Mouse (Mus musculus): ENCODE measurements around the gene Islr. TPM values are rescaled to one million over a fixed set of nuclear protein-coding genes. Genes with fewer than 3 reads are reported as not detected.
A peak's percentile ranks its signal among the peaks of the same experiment; 100 is the strongest.

Gene Islr
- polyA plus RNA-seq, 1 experiment from 2014 or later: 25.3 TPM

GRCm38 (mm10) chr9:58133893-58134884 is 69.9 kb downstream of the Islr start:
- peak overlapping the region; percentile 44; the same call in 1 of the 2 replicates for H3K27ac ChIP-seq
- peaks cover 37% of the 10 kb centered on the region for H3K4me1 ChIP-seq (replicated peaks)
- no peak overlapping the region for H3K4me3 ChIP-seq (replicated peaks)
- no peak overlapping the region; the same call in 1 of the 2 replicates for H3K4me2 ChIP-seq (replicated peaks)
- H3K9ac ChIP-seq (replicated peaks): no peak overlapping the region
- H3K36me3 ChIP-seq: no peaks in the 10 kb centered on the region
- peak; percentile 44; the same call in 1 of the 2 replicates for ATAC-seq
- H3K27me3 ChIP-seq: peaks cover 29% of the 10 kb centered on the region
- no peaks in the 10 kb centered on the region for H3K9me3 ChIP-seq
- 15% methylated on average over 16 of the region's 17 CpGs for WGBS

DNA sequence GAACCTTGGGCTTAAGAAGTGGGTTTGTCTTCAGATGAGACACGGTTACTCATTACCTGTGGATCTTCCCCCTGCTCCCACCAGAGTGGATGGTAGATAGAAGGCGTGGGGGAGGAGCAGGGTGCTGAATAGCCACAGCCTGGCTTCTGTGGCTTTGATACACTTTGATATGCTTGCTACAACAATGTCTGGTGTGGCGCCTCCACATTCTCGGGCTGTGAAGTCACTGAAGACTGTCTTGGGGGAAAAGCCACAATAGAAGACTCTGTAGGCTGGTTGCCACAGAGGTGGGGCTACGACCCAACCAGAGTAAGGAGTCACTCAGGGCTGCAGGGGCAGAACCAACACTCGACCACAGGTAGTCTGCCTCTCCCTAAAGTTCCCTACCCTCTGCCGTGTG is 72.4 kb downstream of the Islr start:
- H3K27ac ChIP-seq: no peak overlapping the region
- H3K9ac ChIP-seq (replicated peaks): no peak overlapping the region
- no peak overlapping the region for H3K4me2 ChIP-seq (replicated peaks)
- no peak for ATAC-seq
- H3K27me3 ChIP-seq: peaks cover 25% of the 10 kb centered on the region
- no peaks in the 10 kb centered on the region for H3K9me3 ChIP-seq
- no peaks in the 10 kb centered on the region for H3K36me3 ChIP-seq
- WGBS: 66% methylated on average over 7 of the region's 7 CpGs
- peaks cover 46% of the 10 kb centered on the region for H3K4me1 ChIP-seq (replicated peaks)
- no peak overlapping the region for H3K4me3 ChIP-seq (replicated peaks)

- no peak for ATAC-seq
- WGBS: 37% methylated on average over 3 of the region's 3 CpGs
Observed at GRCm38 (mm10) chr9:58130909-58131308, 73.2 kb downstream of the Islr start.

GRCm38 (mm10) chr9:58129508-58129907 is 74.6 kb downstream of the Islr start:
- peak overlapping the region; percentile 44; the same call in 1 of the 2 replicates for H3K9ac ChIP-seq (replicated peaks)
- no peaks in the 10 kb centered on the region for H3K36me3 ChIP-seq
- whole genome bisulfite sequencing: 19% methylated on average over 8 of the region's 8 CpGs
- H3K4me1 ChIP-seq (replicated peaks): peaks cover 40% of the 10 kb centered on the region
- H3K27me3 ChIP-seq: peaks cover 28% of the 10 kb centered on the region
- H3K27ac ChIP-seq: no peak overlapping the region
- H3K4me2 ChIP-seq (replicated peaks): peak overlapping the region; percentile 31
- H3K4me3 ChIP-seq (replicated peaks): no peak overlapping the region
- ATAC-seq: no peak
- H3K9me3 ChIP-seq: no peaks in the 10 kb centered on the region

More at GRCm38 (mm10) chr9:58130909-58131308, 73.2 kb downstream of the Islr start:
- H3K9ac ChIP-seq (replicated peaks): no peak overlapping the region
- peaks cover 46% of the 10 kb centered on the region for H3K4me1 ChIP-seq (replicated peaks)
- no peak overlapping the region for H3K4me3 ChIP-seq (replicated peaks)
- no peaks in the 10 kb centered on the region for H3K36me3 ChIP-seq
- H3K27me3 ChIP-seq: peaks cover 25% of the 10 kb centered on the region
- no peak overlapping the region for H3K27ac ChIP-seq
- H3K9me3 ChIP-seq: no peaks in the 10 kb centered on the region
- H3K4me2 ChIP-seq (replicated peaks): no peak overlapping the region

- Histone ChIP-seq H3K27me3 (peaks cover 32% of the 10 kb centered on the region), H3K27ac (no peak overlapping the region), H3K36me3 (no peaks in the 10 kb centered on the region), H3K9ac (replicated peaks) (peak overlapping the region; percentile 44), H3K4me3 (replicated peaks) (no peak overlapping the region), H3K9me3 (no peaks in the 10 kb centered on the region), H3K4me2 (replicated peaks) (peak overlapping the region; percentile 31), H3K4me1 (replicated peaks) (peaks cover 35% of the 10 kb centered on the region)
- WGBS: 6% methylated on average over 13 of the region's 13 CpGs
- ATAC-seq: no peak
Observed at GRCm38 (mm10) chr9:58128926-58129413, 75.1 kb downstream of the Islr start.

DNA sequence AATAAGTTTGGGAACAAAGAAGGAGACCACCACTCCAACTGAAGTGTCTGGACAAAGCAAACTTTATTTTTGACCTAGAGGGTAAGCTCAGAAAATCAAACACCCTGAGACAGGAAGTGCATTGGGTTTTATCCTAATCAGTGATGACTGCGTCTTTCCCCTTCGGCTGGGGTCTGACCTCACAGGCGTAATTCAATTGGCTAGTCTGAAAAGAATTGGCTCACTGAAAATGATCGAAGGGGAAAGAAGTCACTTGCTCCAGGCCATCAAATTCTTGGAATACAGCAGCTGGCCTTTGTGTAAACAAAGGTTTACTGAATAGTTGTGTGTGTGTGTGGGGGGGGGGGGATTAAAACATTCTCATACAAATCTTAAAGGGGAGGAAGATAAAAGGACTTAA is 78.3 kb downstream of the Islr start:
- Histone ChIP-seq H3K4me3 (replicated peaks) (no peak overlapping the region), H3K4me1 (replicated peaks) (peaks cover 20% of the 10 kb centered on the region), H3K9me3 (no peaks in the 10 kb centered on the region), H3K4me2 (replicated peaks) (no peak overlapping the region), H3K9ac (replicated peaks) (no peak overlapping the region), H3K27ac (no peak overlapping the region), H3K36me3 (no peaks in the 10 kb centered on the region), H3K27me3 (peaks cover 36% of the 10 kb centered on the region)
- 36% methylated on average over 4 of the region's 4 CpGs for WGBS
- no peak for ATAC-seq

DNA sequence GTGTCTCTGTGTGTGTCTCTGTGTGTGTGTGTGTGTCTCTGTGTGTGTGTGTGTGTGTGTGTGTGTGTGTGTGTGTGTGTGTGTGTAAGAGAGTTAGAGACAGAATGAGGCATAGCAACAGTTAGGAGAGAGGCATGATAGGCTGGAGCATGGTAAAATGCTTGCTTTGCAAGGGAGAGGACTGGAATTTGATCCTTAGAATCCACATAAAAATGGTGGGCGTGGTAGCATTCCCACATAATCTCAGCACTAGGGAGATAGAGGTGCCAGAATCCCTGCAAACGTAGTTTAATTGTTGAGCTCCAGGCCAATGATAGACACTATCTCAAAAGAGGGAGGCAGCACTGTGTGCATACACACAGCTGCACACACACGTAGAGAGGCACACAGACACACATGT is 79.0 kb downstream of the Islr start:
- H3K27ac ChIP-seq: no peak overlapping the region
- H3K4me3 ChIP-seq (replicated peaks): no peak overlapping the region
- no peak for ATAC-seq
- WGBS: 54% methylated on average over 3 of the region's 3 CpGs
- H3K27me3 ChIP-seq: peaks cover 33% of the 10 kb centered on the region
- no peak overlapping the region for H3K4me2 ChIP-seq (replicated peaks)
- no peaks in the 10 kb centered on the region for H3K9me3 ChIP-seq
- H3K36me3 ChIP-seq: no peaks in the 10 kb centered on the region
- peaks cover 20% of the 10 kb centered on the region for H3K4me1 ChIP-seq (replicated peaks)
- H3K9ac ChIP-seq (replicated peaks): no peak overlapping the region

- H3K4me3 ChIP-seq (replicated peaks): no peak within 1 kb of the TSS
- no peaks in the 10 kb centered on the region for H3K9me3 ChIP-seq
- no peak for ATAC-seq
- H3K4me1 ChIP-seq (replicated peaks): peaks cover 29% of the 10 kb centered on the region
- WGBS: 22% methylated on average over 2 of the region's 2 CpGs
- no peak within 1 kb of the TSS for H3K4me2 ChIP-seq (replicated peaks)
- no peaks in the 10 kb centered on the region for H3K36me3 ChIP-seq
- H3K27me3 ChIP-seq: peaks cover 36% of the 10 kb centered on the region
- H3K27ac ChIP-seq: no peak within 1 kb of the TSS
- no peak within 1 kb of the TSS for H3K9ac ChIP-seq (replicated peaks)
Observed at GRCm38 (mm10) chr9:58118671-58119070, 85.4 kb downstream of the Islr start, which contains the start of gene Ccdc33. TSS of gene Ccdc33 (minus strand) at chr9:58118823.

DNA sequence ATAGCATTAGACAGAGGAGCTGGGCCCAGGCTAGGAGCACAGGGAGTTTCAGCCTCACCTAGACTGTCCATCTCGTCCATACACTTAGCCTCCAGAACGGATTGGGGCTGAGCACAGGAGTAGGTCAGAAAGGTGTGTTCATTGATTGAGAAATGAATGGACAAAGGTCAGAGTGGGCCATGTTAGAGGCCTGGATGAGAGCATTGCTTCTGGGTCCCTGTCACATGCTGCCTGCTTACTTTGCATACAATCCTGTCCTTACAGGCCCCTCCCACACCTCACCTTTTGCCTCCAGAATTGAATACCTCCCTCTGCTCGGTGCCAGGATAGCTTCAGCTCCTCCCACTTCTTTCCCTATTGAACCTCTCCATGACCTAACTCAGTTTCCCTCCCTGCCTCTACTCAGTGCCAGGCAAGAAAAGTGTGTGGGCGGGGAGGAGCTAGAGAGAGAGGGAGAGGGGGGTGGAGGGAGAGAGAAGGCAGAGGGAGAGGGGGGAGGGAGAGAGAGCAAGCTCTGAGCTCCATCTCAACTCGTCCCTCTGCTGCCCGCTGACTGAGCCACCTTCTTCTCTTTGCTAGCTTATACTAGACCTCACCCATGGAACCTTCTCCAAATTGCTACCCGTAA is 88.0 kb downstream of the Islr start:
- H3K4me3 ChIP-seq (replicated peaks): no peak overlapping the region
- ATAC-seq: no peak
- peak overlapping the region; percentile 97 for H3K27ac ChIP-seq
- H3K4me2 ChIP-seq (replicated peaks): no peak overlapping the region
- H3K36me3 ChIP-seq: no peaks in the 10 kb centered on the region
- no peaks in the 10 kb centered on the region for H3K9me3 ChIP-seq
- 38% methylated on average over 7 of the region's 7 CpGs for WGBS
- H3K4me1 ChIP-seq (replicated peaks): peaks cover 54% of the 10 kb centered on the region
- peak overlapping the region; percentile 36 for H3K9ac ChIP-seq (replicated peaks)
- H3K27me3 ChIP-seq: peaks cover 29% of the 10 kb centered on the region

DNA sequence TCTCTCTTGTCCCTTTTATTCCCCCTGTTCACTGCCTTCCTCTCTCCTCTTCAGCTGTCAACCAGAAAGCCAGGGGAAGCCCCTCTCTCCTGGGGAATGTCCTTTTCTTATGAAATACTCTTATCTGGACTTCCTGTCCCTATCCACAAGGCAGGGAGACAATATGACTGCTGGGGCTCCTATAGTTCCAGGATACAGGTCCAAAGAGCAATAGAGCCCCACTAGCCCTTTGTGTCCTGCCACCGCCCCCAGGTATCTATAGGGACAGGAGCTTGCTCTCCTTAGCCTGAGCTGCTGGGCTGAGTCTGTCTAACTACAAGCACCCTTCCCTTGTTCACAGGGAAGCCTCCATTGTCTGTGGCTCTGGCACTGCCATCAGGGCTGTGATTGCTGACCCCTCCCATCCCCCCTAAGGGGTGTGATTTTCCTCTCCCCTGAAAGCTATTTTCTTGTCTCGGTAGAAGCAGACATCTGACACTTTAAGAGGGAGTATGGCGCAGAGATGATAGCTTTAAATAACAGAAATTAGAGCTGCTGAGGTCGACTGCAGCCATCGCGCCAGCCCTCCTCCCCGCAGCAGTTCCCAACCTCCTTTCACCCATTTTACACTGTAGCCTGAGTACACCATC is 88.7 kb downstream of the Islr start:
- H3K4me3 ChIP-seq (replicated peaks): no peak overlapping the region
- no peaks in the 10 kb centered on the region for H3K36me3 ChIP-seq
- peak overlapping the region; percentile 97 for H3K27ac ChIP-seq
- 25% methylated on average over 7 of the region's 7 CpGs for WGBS
- peaks cover 26% of the 10 kb centered on the region for H3K27me3 ChIP-seq
- peaks cover 62% of the 10 kb centered on the region for H3K4me1 ChIP-seq (replicated peaks)
- peak overlapping the region; percentile 36 for H3K9ac ChIP-seq (replicated peaks)
- no peaks in the 10 kb centered on the region for H3K9me3 ChIP-seq
- no peak for ATAC-seq
- H3K4me2 ChIP-seq (replicated peaks): no peak overlapping the region

DNA sequence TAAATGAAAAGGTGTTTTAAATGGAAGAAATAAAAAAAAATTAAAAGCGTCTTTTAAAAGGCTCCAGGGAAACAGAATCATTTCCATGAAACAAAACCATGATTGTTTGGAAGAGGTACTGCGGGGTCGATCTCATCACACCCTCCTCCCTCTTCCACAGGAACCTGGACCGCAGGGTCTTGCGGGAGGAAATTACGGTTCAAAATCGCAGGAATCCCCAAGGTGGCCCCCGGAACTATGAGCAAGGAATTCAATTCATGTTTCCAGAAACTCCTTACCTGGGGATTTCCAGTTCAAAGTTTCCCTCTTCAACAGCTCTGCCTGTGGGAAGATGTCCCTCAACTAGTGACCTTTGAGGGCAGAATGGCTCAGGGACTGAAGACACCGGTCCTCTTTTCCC is 90.1 kb downstream of the Islr start:
- H3K9ac ChIP-seq (replicated peaks): peak overlapping the region; percentile 57; the same call in 1 of the 2 replicates
- no peak for ATAC-seq
- no peak overlapping the region for H3K4me3 ChIP-seq (replicated peaks)
- no peaks in the 10 kb centered on the region for H3K36me3 ChIP-seq
- H3K27me3 ChIP-seq: peaks cover 32% of the 10 kb centered on the region
- WGBS: 2% methylated on average over 9 of the region's 9 CpGs
- H3K4me1 ChIP-seq (replicated peaks): peaks cover 71% of the 10 kb centered on the region
- no peaks in the 10 kb centered on the region for H3K9me3 ChIP-seq
- H3K4me2 ChIP-seq (replicated peaks): peak overlapping the region; percentile 43
- peak overlapping the region; percentile 97 for H3K27ac ChIP-seq
